Mouse (Mus musculus): Measurements from ENCODE around the gene Umps. TPM values are rescaled to one million over a fixed set of nuclear protein-coding genes. Genes with fewer than 3 reads are reported as not detected.

Gene Umps
- polyA plus RNA-seq, 1 experiment: 2.4 TPM

GRCm38 (mm10) chr16:33989106-33989505 is 22.3 kb upstream of the Umps start:
- peaks cover 14% of the 10 kb centered on the region for H3K4me1 ChIP-seq (ENCODE audit: control insufficient read depth, insufficient read depth, insufficient read length, low read length)
- no peaks in the 10 kb centered on the region for H3K27me3 ChIP-seq (ENCODE audit: control insufficient read depth, insufficient read depth, low read length)
- TF ChIP-seq POLR2A (IDR thresholded peaks at IDR 0.05; ENCODE audit: low read depth, low read length) (no peak), CTCF (IDR thresholded peaks at IDR 0.05; ENCODE audit: extremely low read depth, insufficient read length, insufficient replicate concordance, low read depth, low read length) (no peak)
- H3K27ac ChIP-seq (ENCODE audit: insufficient read depth, low read depth, low read length): peak overlapping the region; percentile 69
- WGBS: 42% methylated on average over 1 of the region's 1 CpGs
- H3K36me3 ChIP-seq (ENCODE audit: control insufficient read depth, insufficient read depth, low read length): no peaks in the 10 kb centered on the region
- no peak overlapping the region for H3K4me3 ChIP-seq (ENCODE audit: low read depth, low read length)

GRCm38 (mm10) chr16:33988358-33989012 is 21.6 kb upstream of the Umps start:
- no peaks in the 10 kb centered on the region for H3K27me3 ChIP-seq (ENCODE audit: control insufficient read depth, insufficient read depth, low read length)
- peak overlapping the region; percentile 69 for H3K27ac ChIP-seq (ENCODE audit: insufficient read depth, low read depth, low read length)
- TF ChIP-seq POLR2A (IDR thresholded peaks at IDR 0.05; ENCODE audit: low read depth, low read length) (no peak), CTCF (IDR thresholded peaks at IDR 0.05; ENCODE audit: extremely low read depth, insufficient read length, insufficient replicate concordance, low read depth, low read length) (peak; percentile 94; the same call in 1 of the 2 replicates)
- H3K36me3 ChIP-seq (ENCODE audit: control insufficient read depth, insufficient read depth, low read length): no peaks in the 10 kb centered on the region
- H3K4me3 ChIP-seq (ENCODE audit: low read depth, low read length): no peak overlapping the region
- peaks cover 14% of the 10 kb centered on the region for H3K4me1 ChIP-seq (ENCODE audit: control insufficient read depth, insufficient read depth, insufficient read length, low read length)
- 52% methylated on average over 17 of the region's 17 CpGs for WGBS

GRCm38 (mm10) chr16:33986993-33987392 is 20.2 kb upstream of the Umps start:
- 92% methylated on average over 7 of the region's 7 CpGs for WGBS
- no peaks in the 10 kb centered on the region for H3K36me3 ChIP-seq (ENCODE audit: control insufficient read depth, insufficient read depth, low read length)
- H3K27ac ChIP-seq (ENCODE audit: insufficient read depth, low read depth, low read length): no peak overlapping the region
- H3K4me1 ChIP-seq (ENCODE audit: control insufficient read depth, insufficient read depth, insufficient read length, low read length): peaks cover 14% of the 10 kb centered on the region
- H3K4me3 ChIP-seq (ENCODE audit: low read depth, low read length): no peak overlapping the region
- no peak for TF ChIP-seq POLR2A (IDR thresholded peaks at IDR 0.05; ENCODE audit: low read depth, low read length)
- TF ChIP-seq CTCF (IDR thresholded peaks at IDR 0.05; ENCODE audit: extremely low read depth, insufficient read length, insufficient replicate concordance, low read depth, low read length): no peak
- no peaks in the 10 kb centered on the region for H3K27me3 ChIP-seq (ENCODE audit: control insufficient read depth, insufficient read depth, low read length)

- whole genome bisulfite sequencing: 85% methylated on average over 6 of the region's 6 CpGs
- Histone ChIP-seq H3K4me1 (ENCODE audit: control insufficient read depth, insufficient read depth, insufficient read length, low read length) (peaks cover 14% of the 10 kb centered on the region), H3K36me3 (ENCODE audit: control insufficient read depth, insufficient read depth, low read length) (no peaks in the 10 kb centered on the region), H3K27ac (ENCODE audit: insufficient read depth, low read depth, low read length) (no peak overlapping the region), H3K27me3 (ENCODE audit: control insufficient read depth, insufficient read depth, low read length) (no peaks in the 10 kb centered on the region), H3K4me3 (ENCODE audit: low read depth, low read length) (no peak overlapping the region)
- no peak for TF ChIP-seq POLR2A (IDR thresholded peaks at IDR 0.05; ENCODE audit: low read depth, low read length)
- no peak for TF ChIP-seq CTCF (IDR thresholded peaks at IDR 0.05; ENCODE audit: extremely low read depth, insufficient read length, insufficient replicate concordance, low read depth, low read length)
Measured at GRCm38 (mm10) chr16:33985372-33985771, 18.5 kb upstream of the Umps start.

GRCm38 (mm10) chr16:33983712-33984111 is 16.9 kb upstream of the Umps start:
- Histone ChIP-seq H3K27me3 (ENCODE audit: control insufficient read depth, insufficient read depth, low read length) (no peaks in the 10 kb centered on the region), H3K4me3 (ENCODE audit: low read depth, low read length) (no peak overlapping the region), H3K36me3 (ENCODE audit: control insufficient read depth, insufficient read depth, low read length) (no peaks in the 10 kb centered on the region), H3K27ac (ENCODE audit: insufficient read depth, low read depth, low read length) (no peak overlapping the region), H3K4me1 (ENCODE audit: control insufficient read depth, insufficient read depth, insufficient read length, low read length) (peaks cover 3% of the 10 kb centered on the region)
- TF ChIP-seq CTCF (IDR thresholded peaks at IDR 0.05; ENCODE audit: extremely low read depth, insufficient read length, insufficient replicate concordance, low read depth, low read length) (no peak), POLR2A (IDR thresholded peaks at IDR 0.05; ENCODE audit: low read depth, low read length) (no peak)
- 96% methylated on average over 6 of the region's 6 CpGs for WGBS

GRCm38 (mm10) chr16:33979855-33980254 is 13.0 kb upstream of the Umps start:
- TF ChIP-seq POLR2A (IDR thresholded peaks at IDR 0.05; ENCODE audit: low read depth, low read length) (no peak), CTCF (IDR thresholded peaks at IDR 0.05; ENCODE audit: extremely low read depth, insufficient read length, insufficient replicate concordance, low read depth, low read length) (no peak)
- WGBS: 78% methylated on average over 2 of the region's 2 CpGs
- H3K27me3 ChIP-seq (ENCODE audit: control insufficient read depth, insufficient read depth, low read length): no peaks in the 10 kb centered on the region
- no peak overlapping the region for H3K27ac ChIP-seq (ENCODE audit: insufficient read depth, low read depth, low read length)
- H3K4me1 ChIP-seq (ENCODE audit: control insufficient read depth, insufficient read depth, insufficient read length, low read length): no peaks in the 10 kb centered on the region
- no peak overlapping the region for H3K4me3 ChIP-seq (ENCODE audit: low read depth, low read length)
- H3K36me3 ChIP-seq (ENCODE audit: control insufficient read depth, insufficient read depth, low read length): no peaks in the 10 kb centered on the region

- H3K27ac ChIP-seq (ENCODE audit: insufficient read depth, low read depth, low read length): no peak overlapping the region
- no peaks in the 10 kb centered on the region for H3K27me3 ChIP-seq (ENCODE audit: control insufficient read depth, insufficient read depth, low read length)
- H3K36me3 ChIP-seq (ENCODE audit: control insufficient read depth, insufficient read depth, low read length): no peaks in the 10 kb centered on the region
- H3K4me1 ChIP-seq (ENCODE audit: control insufficient read depth, insufficient read depth, insufficient read length, low read length): peaks cover 4% of the 10 kb centered on the region; the same call in 1 of the 2 replicates
- no peak overlapping the region for H3K4me3 ChIP-seq (ENCODE audit: low read depth, low read length)
- TF ChIP-seq POLR2A (IDR thresholded peaks at IDR 0.05; ENCODE audit: low read depth, low read length): no peak
- no peak for TF ChIP-seq CTCF (IDR thresholded peaks at IDR 0.05; ENCODE audit: extremely low read depth, insufficient read length, insufficient replicate concordance, low read depth, low read length)
- 21% methylated on average over 2 of the region's 2 CpGs for WGBS
Measured at GRCm38 (mm10) chr16:33967283-33967640, 424 bp upstream of the Umps start.

Measured in small intestine, adult 2 months (tissue).